ENCODE assay signal across 20 mouse cellular contexts in genomic region chr1:58717589-58718270, GRCm38 (mm10). TPM values are rescaled to one million over a fixed set of nuclear protein-coding genes. Genes with fewer than 3 reads are reported as not detected.
DNase-seq lines count a peak whose midpoint lies in the region; ATAC-seq and TF ChIP-seq lines count a peak whose summit lies in the region.
"Had no signal": no experiment of that assay in that cellular context is flagged by ENCODE, and none has a peak within 500 bp of the region (broad histone marks: within the 10 kb centered on the region; RNA-seq: fewer than 3 reads in every experiment).

No protein-coding gene starts in this region.

- peaks cover 37% of the 10 kb centered on the region for H3K4me1 ChIP-seq in liver, adult 2 months (ENCODE audit: control insufficient read depth, insufficient read depth, low read length)
- peaks cover 49% of the 10 kb centered on the region for H3K4me1 ChIP-seq in liver, postnatal 0 days (ENCODE audit: insufficient read depth)
- H3K4me1 ChIP-seq in kidney, embryonic 16.5 days (ENCODE audit: insufficient read depth, low read length), result peaks cover 24% of the 10 kb centered on the region
- H3K4me1 ChIP-seq: forebrain, embryonic 15.5 days had no signal

- no peak overlapping the region for H3K9ac ChIP-seq in liver, adult 2 months (ENCODE audit: low read depth, low read length)
- no peak overlapping the region for H3K9ac ChIP-seq in liver, postnatal 0 days (replicated peaks)
- no peak overlapping the region for H3K9ac ChIP-seq in kidney, embryonic 16.5 days (replicated peaks; ENCODE audit: low read length)
- H3K9ac ChIP-seq: embryonic facial prominence, embryonic 12.5 days; forebrain, embryonic 13.5 days; forebrain, embryonic 15.5 days; forebrain, postnatal 0 days had no signal

- no peak overlapping the region for H3K4me2 ChIP-seq in liver, postnatal 0 days (ENCODE audit: low read depth, low read length)
- H3K4me2 ChIP-seq in kidney, embryonic 16.5 days (replicated peaks; ENCODE audit: low read depth, low read length), result no peak overlapping the region
- H3K4me2 ChIP-seq: embryonic facial prominence, embryonic 12.5 days; forebrain, embryonic 13.5 days; forebrain, embryonic 15.5 days had no signal

- TF ChIP-seq EP300 in liver, postnatal 0 days (IDR thresholded peaks at IDR 0.05; ENCODE audit: low read depth), result no peak

- H3K27ac ChIP-seq in liver, adult 2 months (replicated peaks; ENCODE audit: insufficient read depth, low read depth, low read length), result no peak overlapping the region; the same call in 1 of the 2 replicates
- H3K27ac ChIP-seq in liver, postnatal 0 days (ENCODE audit: low read depth), result no peak overlapping the region
- no peak overlapping the region for H3K27ac ChIP-seq in kidney, embryonic 16.5 days (ENCODE audit: low read length)
- H3K27ac ChIP-seq: embryonic facial prominence, embryonic 10.5 days; embryonic facial prominence, embryonic 12.5 days; forebrain, embryonic 13.5 days; forebrain, embryonic 15.5 days had no signal

- peak; percentile 8 for DNase-seq in liver, adult 2 months (ENCODE audit: extremely low read depth, low read depth, low spot score)
- no peak for DNase-seq in liver, postnatal 0 days
- DNase-seq in induced T-regulatory cell, adult 2 months (ENCODE audit: low read depth), result peak; percentile 54
- peak; percentile 17 for DNase-seq in naive thymus-derived CD4-positive, alpha-beta T cell, adult 2 months (ENCODE audit: low read depth)
- no peak for DNase-seq in lung, postnatal 14 days
- DNase-seq: adrenal gland, adult 8-10 months; cerebellum, adult 11-12 months; cerebellum, adult 2 months; cerebellum, adult 9-11 months; cerebellum, postnatal 14 days; forebrain, postnatal 0 days had no signal

- no peaks in the 10 kb centered on the region for H3K27me3 ChIP-seq in liver, adult 2 months (ENCODE audit: control insufficient read depth, insufficient read depth, low read length)
- H3K27me3 ChIP-seq in liver, postnatal 0 days (ENCODE audit: insufficient read depth, low read length), result no peaks in the 10 kb centered on the region
- no peaks in the 10 kb centered on the region for H3K27me3 ChIP-seq in kidney, embryonic 16.5 days (ENCODE audit: insufficient read depth, low read length)
- H3K27me3 ChIP-seq: embryonic facial prominence, embryonic 12.5 days; forebrain, embryonic 13.5 days; forebrain, embryonic 15.5 days; Patski had no signal

- H3K4me3 ChIP-seq in liver, adult 2 months (ENCODE audit: insufficient read depth, low read depth, low read length), result no peak overlapping the region
- no peak overlapping the region for H3K4me3 ChIP-seq in liver, postnatal 0 days (ENCODE audit: low read depth, low read length)
- no peak overlapping the region for H3K4me3 ChIP-seq in kidney, embryonic 16.5 days (ENCODE audit: low read length)
- H3K4me3 ChIP-seq: embryonic facial prominence, embryonic 10.5 days; embryonic facial prominence, embryonic 12.5 days; forebrain, embryonic 13.5 days; forebrain, embryonic 15.5 days had no signal

- no peak for ATAC-seq in liver, postnatal 0 days
- ATAC-seq in kidney, embryonic 16.5 days (ENCODE audit: low FRiP score, low TSS enrichment), result no peak
- ATAC-seq: activated CD4-positive, CD25-positive, alpha-beta regulatory T cell, adult 4 months; forebrain, embryonic 13.5 days; forebrain, embryonic 15.5 days; forebrain, postnatal 0 days; Patski had no signal

- TF ChIP-seq POLR2A in liver, adult 2 months (IDR thresholded peaks at IDR 0.05; ENCODE audit: extremely low read depth, insufficient read depth, low read length), result no peak

- no peak for TF ChIP-seq CTCF in liver, adult 2 months (IDR thresholded peaks at IDR 0.05; ENCODE audit: low read depth, low read length)
- no peak for TF ChIP-seq CTCF in liver, postnatal 0 days (IDR thresholded peaks at IDR 0.05; ENCODE audit: low read depth)

- H3K36me3 ChIP-seq in liver, adult 2 months (ENCODE audit: control insufficient read depth, insufficient read depth, low read length), result peaks cover 46% of the 10 kb centered on the region
- H3K36me3 ChIP-seq in liver, postnatal 0 days (replicated peaks; ENCODE audit: insufficient read depth, low read length), result peaks cover 34% of the 10 kb centered on the region
- H3K36me3 ChIP-seq in kidney, embryonic 16.5 days (ENCODE audit: insufficient read depth, low read length), result peaks cover 11% of the 10 kb centered on the region
- H3K36me3 ChIP-seq: forebrain, embryonic 15.5 days had no signal

- H3K9me3 ChIP-seq in liver, postnatal 0 days (ENCODE audit: low read length), result no peaks in the 10 kb centered on the region
- no peaks in the 10 kb centered on the region for H3K9me3 ChIP-seq in kidney, embryonic 16.5 days (ENCODE audit: low read length)
- H3K9me3 ChIP-seq: embryonic facial prominence, embryonic 10.5 days; embryonic facial prominence, embryonic 12.5 days; forebrain, embryonic 13.5 days; forebrain, embryonic 15.5 days had no signal

- WGBS in liver, adult 2 months, result 80% methylated on average over 8 of the region's 8 CpGs
- WGBS in liver, postnatal 0 days (ENCODE audit: insufficient replicate concordance), result 67% methylated on average over 8 of the region's 8 CpGs
- WGBS in kidney, embryonic 16.5 days, result 91% methylated on average over 8 of the region's 8 CpGs

- H3K79me2 ChIP-seq in liver, adult 2 months (ENCODE audit: control insufficient read depth, insufficient read depth, low read length), result peaks cover 25% of the 10 kb centered on the region; the same call in 1 of the 2 replicates

RNA-seq across cellular contexts. Expression of gene Cflar, which starts 6.4 kb away (rescaled TPM):
- 95.0 and 98.7 TPM in 2 replicates for total RNA-seq in liver, adult 2 months (2014; rRNA removed)
- 43.5 and 45.7 TPM in 2 replicates for polyA plus RNA-seq in liver, adult 2 months (2012; rRNA removed)
- 29.6 and 30.2 TPM in 2 replicates for polyA plus RNA-seq in liver, postnatal 0 days (2015; fragmentation: Nextera tagmentation; extraction: Ambion mirVana)
- polyA plus RNA-seq in kidney, embryonic 16.5 days (2015; fragmentation: Nextera tagmentation; extraction: Ambion mirVana), result 41.3 and 45.0 TPM in 2 replicates

RNA-seq across cellular contexts. Expression of gene Als2cr12, which starts 21.9 kb away (rescaled TPM):
- total RNA-seq in liver, adult 2 months (2014; rRNA removed), result 0.13 and 0.74 TPM in 2 replicates
- 0.07 TPM in 1 of 2 replicates, not detected in the other for polyA plus RNA-seq in liver, adult 2 months (2012; rRNA removed)
- polyA plus RNA-seq in liver, postnatal 0 days (2015; fragmentation: Nextera tagmentation; extraction: Ambion mirVana), result not detected in 2 replicates
- polyA plus RNA-seq in kidney, embryonic 16.5 days (2015; fragmentation: Nextera tagmentation; extraction: Ambion mirVana), result not detected in 2 replicates
- total RNA-seq: forebrain, postnatal 0 days had no signal
- polyA plus RNA-seq: activated CD4-positive, CD25-positive, alpha-beta regulatory T cell, adult 4 months; cerebellum, adult 2 months; cortical plate, adult 2 months; embryonic facial prominence, embryonic 10.5 days; embryonic facial prominence, embryonic 12.5 days; forebrain, embryonic 11.5 days; forebrain, embryonic 13.5 days; forebrain, embryonic 15.5 days had no signal

Comparison
In these comparisons a context has a peak if more than half of its experiments do, and no peak if none do; other contexts are left out.
1. DNase-seq: peak in liver, adult 2 months (single experiment), induced T-regulatory cell, adult 2 months (single experiment) and naive thymus-derived CD4-positive, alpha-beta T cell, adult 2 months (single experiment); none in liver, postnatal 0 days (single experiment) and lung, postnatal 14 days (single experiment).